Mouse (Mus musculus) embryo, embryonic 10.5 days (tissue): ENCODE results near the gene Fyn.

Experiments
- DNase-seq: peaks from one replicate; pipeline ENCODE4 v3.0.0-alpha.2; 2015; ENCODE audit warnings: low spot score

Gene Fyn

GRCm38 (mm10) chr10:39471714-39472531, 103.3 kb downstream of the Fyn start:
- DNase-seq = no peak

GRCm38 (mm10) chr10:39472923-39473322, 104.3 kb downstream of the Fyn start:
- DNase-seq = no peak

DNA sequence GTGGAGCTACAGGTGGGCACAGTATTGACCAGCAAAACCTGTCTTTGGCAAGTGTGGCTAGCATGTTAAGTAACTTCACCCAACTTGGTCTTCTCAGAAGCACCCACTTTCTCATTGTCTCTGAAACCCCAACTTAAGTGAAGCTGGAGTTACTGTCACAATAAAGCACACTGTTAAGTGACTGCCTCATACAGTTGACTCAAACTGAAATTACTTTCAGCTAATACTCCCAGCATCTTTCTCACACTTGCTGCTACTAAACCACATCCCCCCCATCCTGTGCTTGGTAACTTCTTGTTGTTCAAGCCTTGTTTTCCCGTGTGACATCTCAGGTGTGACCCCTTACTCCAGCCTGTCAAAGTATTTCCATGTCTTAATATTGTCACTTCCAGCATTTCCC, 110.7 kb downstream of the Fyn start:
- DNase-seq = no peak

- peak; percentile 49 for DNase-seq
Measured at GRCm38 (mm10) chr10:39484382-39484826, 115.7 kb downstream of the Fyn start.

DNA sequence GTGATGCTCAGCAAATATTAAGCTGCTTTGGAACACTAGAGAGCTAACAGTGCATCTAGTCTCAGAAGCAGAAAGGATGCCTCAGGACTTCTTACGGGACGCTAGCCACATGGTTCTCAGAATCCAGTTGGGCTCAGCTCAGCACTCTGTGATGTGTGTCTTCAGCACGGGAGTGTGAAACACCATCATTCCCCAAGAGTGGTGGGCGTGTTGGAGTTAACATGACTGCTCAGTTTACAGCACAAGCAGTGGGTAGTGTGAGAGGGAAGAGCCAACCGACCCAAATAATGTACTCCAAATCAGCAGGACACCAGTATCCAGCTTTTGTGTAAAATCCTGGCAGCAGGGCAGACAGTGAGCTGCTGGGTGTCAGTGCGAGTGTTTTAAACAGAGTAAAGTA, 116.2 kb downstream of the Fyn start:
- DNase-seq = peak; percentile 33

GRCm38 (mm10) chr10:39485939-39486338, 117.3 kb downstream of the Fyn start:
- no peak for DNase-seq

DNA sequence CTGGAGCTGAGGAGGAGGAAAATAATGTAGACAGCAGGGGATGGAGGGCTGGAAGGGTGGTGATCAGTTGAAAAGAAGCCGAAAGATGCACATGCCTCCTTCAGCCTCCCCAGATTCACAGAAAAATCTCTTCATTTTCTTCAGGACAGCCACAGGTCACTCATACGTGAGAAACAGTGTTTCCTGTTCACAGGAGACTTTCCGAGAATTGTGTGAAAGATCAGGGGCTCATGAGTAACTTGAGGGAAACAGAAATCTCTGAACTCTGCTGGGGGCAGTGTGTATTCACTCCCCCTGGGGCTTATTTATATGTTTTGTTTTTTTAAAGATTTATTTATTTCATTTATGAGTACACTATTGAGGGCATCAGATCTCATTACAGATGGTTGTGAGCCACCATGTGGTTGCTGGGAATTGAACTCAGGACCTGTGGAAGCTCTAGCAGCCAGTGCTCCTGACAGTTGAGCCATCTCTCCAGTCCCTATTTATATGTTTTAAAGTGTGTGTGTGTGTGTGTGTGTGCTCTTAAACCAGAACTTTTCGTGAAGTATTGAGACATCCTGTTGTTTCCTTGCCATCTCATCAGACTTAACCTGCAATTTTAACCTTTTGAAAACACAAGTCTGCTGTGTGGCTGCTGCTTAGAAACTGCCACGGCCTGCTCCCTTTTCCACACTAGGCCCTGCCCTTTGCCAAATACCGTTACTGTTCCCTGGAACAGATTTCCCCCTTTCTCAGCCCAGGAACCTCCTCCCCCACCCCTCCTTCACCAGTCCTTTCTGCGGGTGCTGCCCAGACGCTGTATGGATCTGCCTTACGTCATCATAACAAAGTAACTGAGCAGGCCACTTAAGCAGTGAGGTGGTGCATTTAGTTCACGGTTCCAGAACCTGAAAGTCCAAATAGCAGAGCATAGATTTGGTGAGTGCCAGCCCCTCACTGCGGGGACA, 118.1 kb downstream of the Fyn start:
- no peak for DNase-seq

GRCm38 (mm10) chr10:39487740-39488415, 119.2 kb downstream of the Fyn start:
- no peak for DNase-seq

GRCm38 (mm10) chr10:39488542-39488941, 119.9 kb downstream of the Fyn start:
- no peak for DNase-seq

DNA sequence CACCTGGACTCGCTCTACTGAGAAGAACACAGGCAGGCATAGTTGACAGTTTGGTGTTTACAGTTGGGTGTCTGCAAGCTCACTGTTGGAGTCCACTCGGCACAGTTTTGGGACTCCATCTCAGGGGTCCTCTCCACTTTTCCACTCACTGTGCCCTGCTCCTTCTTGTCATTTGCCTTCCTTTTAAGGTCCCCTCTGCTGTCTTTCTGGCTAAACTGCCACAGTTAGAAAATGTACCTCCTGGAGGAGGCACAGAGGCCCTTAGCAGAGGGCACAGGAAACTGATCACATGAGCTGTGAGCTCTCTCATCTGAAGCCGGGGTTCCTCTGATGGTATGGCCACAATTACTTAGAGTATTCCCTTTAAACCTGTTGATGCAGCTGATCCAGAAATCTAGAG, 120.3 kb downstream of the Fyn start:
- no peak for DNase-seq

- DNase-seq = peak; percentile 11
Measured at GRCm38 (mm10) chr10:39490349-39491121, 121.9 kb downstream of the Fyn start.

- no peak for DNase-seq
Measured at GRCm38 (mm10) chr10:39492146-39492545, 123.5 kb downstream of the Fyn start.

- no peak for DNase-seq
Measured at GRCm38 (mm10) chr10:39493007-39493406, 124.4 kb downstream of the Fyn start.

- DNase-seq = no peak
Measured at GRCm38 (mm10) chr10:39498641-39499040, 130.0 kb downstream of the Fyn start.

DNA sequence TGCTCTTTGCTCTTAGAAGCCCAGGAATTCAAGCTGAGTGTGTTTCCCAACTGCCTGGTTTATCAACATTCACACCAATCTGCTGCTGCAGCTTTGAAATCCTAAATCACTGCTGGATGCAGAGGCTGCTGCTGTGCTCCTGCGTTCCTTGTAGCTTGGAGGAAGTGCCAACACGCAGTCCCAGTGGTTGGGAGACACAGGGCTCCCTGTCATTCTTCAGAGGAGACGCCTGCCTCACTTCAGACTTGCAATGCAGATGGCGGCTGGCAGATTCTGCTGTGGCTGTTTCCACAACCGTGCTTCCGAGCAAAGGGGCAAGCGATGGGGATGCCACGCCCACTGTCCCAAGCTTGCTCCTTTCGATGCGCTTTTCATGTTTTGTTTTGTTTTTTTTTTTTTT, 132.9 kb downstream of the Fyn start:
- DNase-seq = no peak

DNA sequence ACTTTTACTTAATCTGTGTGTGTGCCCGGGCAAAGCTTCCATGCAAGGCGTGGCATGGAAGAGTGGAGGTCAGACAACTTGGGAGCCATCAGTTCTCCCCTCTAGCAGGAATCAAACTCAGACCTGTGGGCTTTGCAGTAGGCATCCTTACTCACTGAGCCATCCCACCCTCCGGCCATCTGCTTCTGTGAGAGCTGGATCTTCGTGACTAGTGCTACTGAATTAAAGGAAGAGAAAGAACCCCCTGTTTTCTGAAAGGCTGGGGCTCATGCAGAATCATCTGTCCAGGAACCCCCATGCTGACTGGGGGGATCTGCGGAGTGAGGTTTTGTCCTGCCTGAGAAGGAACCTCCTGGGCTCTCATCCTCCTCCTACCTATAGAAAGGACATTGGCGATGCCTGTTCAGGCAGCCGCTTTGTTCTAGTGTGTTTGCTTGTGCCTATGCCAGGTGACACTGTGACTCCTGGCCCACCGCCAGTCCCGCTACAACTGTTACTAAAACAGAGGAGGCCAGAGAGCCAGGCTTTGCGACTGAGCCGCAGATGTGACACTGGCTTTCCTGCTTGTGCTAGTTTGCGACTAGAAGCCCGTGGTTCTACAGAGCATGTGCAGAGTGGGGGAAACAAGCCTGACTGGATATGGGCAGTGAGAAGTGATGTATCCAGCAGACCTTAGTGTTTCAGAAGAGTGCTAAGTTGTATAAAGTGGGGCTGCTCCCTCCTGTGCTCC, 133.5 kb downstream of the Fyn start:
- DNase-seq = no peak

DNA sequence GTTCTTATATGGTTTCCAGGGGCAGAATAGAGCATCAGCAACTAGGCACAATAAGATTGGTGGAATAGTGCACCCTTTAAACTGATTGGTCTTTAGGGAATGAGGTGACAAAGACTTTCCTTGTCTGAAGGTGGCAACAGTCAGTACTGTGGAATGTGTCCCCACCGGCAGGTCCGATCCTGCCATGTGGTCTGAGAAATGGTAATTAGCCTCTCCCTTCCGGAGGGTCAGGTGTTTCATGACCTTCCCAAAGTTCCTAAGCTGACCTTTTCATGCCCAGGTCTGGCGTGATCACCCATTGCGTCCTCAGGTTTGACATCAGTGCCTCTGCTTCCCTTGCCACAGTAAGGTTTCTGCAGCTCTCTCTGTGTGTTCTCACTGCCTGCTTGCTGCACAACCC, 134.7 kb downstream of the Fyn start:
- no peak for DNase-seq

GRCm38 (mm10) chr10:39505007-39505406, 136.4 kb downstream of the Fyn start:
- no peak for DNase-seq

DNA sequence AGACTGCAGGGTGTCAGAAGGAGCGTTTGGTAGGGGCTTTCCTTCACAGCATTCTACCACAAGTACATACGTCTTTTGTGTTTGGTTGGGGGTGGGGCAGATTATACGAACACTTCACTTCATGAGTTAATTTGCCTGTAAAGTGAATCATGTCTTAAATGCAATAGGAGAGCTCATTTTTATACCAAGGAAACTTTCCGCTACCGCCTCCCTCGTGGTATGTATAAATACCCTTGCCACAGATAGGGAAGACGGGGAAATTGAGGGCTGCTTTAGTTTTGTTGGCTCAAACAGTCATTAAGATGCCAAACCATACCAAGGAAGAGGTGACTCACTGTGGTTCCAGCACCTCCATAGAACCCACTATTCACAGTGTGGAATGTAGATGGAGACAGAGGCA, 137.0 kb downstream of the Fyn start:
- no peak for DNase-seq

DNA sequence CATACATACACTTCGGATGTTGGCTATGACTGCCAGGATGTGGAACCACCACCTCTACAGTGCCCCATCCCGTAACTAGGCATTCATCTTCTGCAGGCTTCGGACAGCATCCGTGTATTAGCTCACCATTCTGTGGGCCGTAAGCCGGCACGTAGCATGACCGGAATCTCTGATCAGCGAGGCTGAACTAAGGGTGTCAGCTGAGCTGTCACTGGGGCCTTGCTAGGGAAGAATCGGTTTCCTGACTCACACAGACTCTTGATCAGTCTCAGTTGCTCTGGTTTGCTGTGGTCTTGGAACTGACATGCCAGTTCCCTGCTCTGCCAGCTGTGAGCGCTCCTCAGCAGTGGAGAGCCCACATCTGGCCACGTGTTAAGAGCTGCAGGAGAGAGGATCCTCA, 137.7 kb downstream of the Fyn start:
- DNase-seq = no peak

DNA sequence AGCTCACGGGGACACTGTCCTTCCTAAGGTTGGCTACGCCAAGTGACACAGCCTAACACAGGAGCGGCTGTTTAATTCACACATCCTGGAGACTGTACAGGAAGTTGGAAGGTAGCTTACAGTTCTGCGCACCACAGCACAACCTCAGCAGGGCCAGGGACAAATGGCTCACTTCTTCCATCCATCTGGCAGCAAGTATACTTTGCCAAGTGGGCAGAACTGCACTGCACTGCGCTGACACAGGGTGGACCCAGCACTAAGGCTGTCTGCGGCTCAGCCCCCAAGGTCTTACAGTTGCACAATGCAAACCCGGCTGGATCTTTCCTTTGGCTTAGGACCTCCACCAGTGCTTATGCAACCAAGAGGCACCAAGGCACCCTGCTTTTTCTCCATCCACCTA, 138.2 kb downstream of the Fyn start:
- no peak for DNase-seq
